Mouse (Mus musculus) ovary, postnatal 14 days (tissue): Measurements from ENCODE around the gene Mttp.

Experiments
- DNase-seq: peaks from one replicate; pipeline ENCODE4 v3.0.0; 2022; ENCODE audit warnings: low spot score

The Mttp gene

GRCm38 (mm10) chr3:138133916-138134315 is 10.9 kb downstream of the Mttp start:
- DNase-seq, result no peak

- no peak for DNase-seq
Observed at GRCm38 (mm10) chr3:138133463-138133862, 11.3 kb downstream of the Mttp start.

GRCm38 (mm10) chr3:138131168-138131567 is 13.6 kb downstream of the Mttp start:
- DNase-seq, result no peak

GRCm38 (mm10) chr3:138130692-138131091 is 14.1 kb downstream of the Mttp start:
- DNase-seq, result no peak

GRCm38 (mm10) chr3:138129110-138129509 is 15.7 kb downstream of the Mttp start:
- DNase-seq, result no peak

GRCm38 (mm10) chr3:138123842-138124241 is 20.9 kb downstream of the Mttp start:
- no peak for DNase-seq

GRCm38 (mm10) chr3:138121461-138121860 is 23.3 kb downstream of the Mttp start:
- no peak for DNase-seq

GRCm38 (mm10) chr3:138119444-138120105 is 25.2 kb downstream of the Mttp start:
- DNase-seq, result no peak

GRCm38 (mm10) chr3:138118831-138119230 is 25.9 kb downstream of the Mttp start:
- no peak for DNase-seq

GRCm38 (mm10) chr3:138118392-138118791 is 26.4 kb downstream of the Mttp start:
- no peak for DNase-seq

GRCm38 (mm10) chr3:138116871-138117270 is 27.9 kb downstream of the Mttp start:
- no peak for DNase-seq

- DNase-seq, result no peak
Observed at GRCm38 (mm10) chr3:138114106-138114505, 30.7 kb downstream of the Mttp start.

GRCm38 (mm10) chr3:138110910-138111782 is 33.6 kb downstream of the Mttp start:
- DNase-seq, result no peak

- DNase-seq, result no peak
Observed at GRCm38 (mm10) chr3:138106887-138107286, 37.9 kb downstream of the Mttp start.

GRCm38 (mm10) chr3:138105056-138105455 is 39.7 kb downstream of the Mttp start:
- no peak for DNase-seq

- no peak for DNase-seq
Observed at GRCm38 (mm10) chr3:138103690-138104089, 41.1 kb downstream of the Mttp start.

GRCm38 (mm10) chr3:138101936-138102335 is 42.8 kb downstream of the Mttp start:
- DNase-seq, result no peak

GRCm38 (mm10) chr3:138097718-138098117 is 47.0 kb downstream of the Mttp start:
- DNase-seq, result no peak

- DNase-seq, result no peak
Observed at GRCm38 (mm10) chr3:138096263-138097028, 48.3 kb downstream of the Mttp start.

GRCm38 (mm10) chr3:138095718-138096117 is 49.0 kb downstream of the Mttp start:
- no peak for DNase-seq

GRCm38 (mm10) chr3:138095301-138095700 is 49.5 kb downstream of the Mttp start:
- no peak for DNase-seq

GRCm38 (mm10) chr3:138083896-138084295 is 60.9 kb downstream of the Mttp start:
- DNase-seq, result no peak
